Mouse (Mus musculus): ENCODE measurements around the gene Brpf3.

- TF ChIP-seq CTCF (IDR thresholded peaks at IDR 0.05; ENCODE audit: low read depth): peak; percentile 72
- no peak for TF ChIP-seq EP300 (IDR thresholded peaks at IDR 0.05; ENCODE audit: low read depth)
Measured at GRCm38 (mm10) chr17:28776817-28777216, 24.1 kb upstream of the Brpf3 start.

Measured in liver, embryonic 14.5 days (tissue).